Mouse (Mus musculus) cerebellum, postnatal 4 days (tissue): ENCODE results near the gene Tbc1d4.

Experiments used
- DNase-seq, 2 experiments: peaks; one replicate each; pipeline ENCODE4 v3.0.0; 2022; ENCODE audit warnings: low spot score in 2 of 2, mixed read lengths in 1 of 2

Gene Tbc1d4

DNA sequence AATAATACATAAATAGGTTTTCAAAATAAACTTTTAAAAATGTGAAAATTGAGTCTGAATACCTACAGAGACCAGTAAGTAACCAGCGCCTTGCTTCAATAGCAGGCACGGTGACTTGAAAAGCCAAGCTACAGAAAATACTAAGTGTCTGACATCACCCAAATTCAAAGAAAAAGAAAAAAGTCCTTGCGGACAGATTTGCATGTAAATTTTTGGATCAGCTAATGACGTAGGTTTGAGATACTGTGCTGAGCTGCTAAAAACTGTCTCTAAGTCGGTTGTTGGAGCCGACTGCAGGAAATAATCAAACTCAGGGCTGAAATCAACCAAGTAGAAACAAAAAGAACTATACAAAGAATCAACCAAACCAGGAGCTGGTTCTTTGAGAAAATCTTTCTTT lies 107.1 kb downstream of the Tbc1d4 start:
- DNase-seq: no peak

- no peak for DNase-seq
These were observed 107.5 kb downstream of the Tbc1d4 start for GRCm38 (mm10) chr14:101501452-101501851.

GRCm38 (mm10) chr14:101500826-101501225 lies 108.2 kb downstream of the Tbc1d4 start:
- no peak for DNase-seq

DNA sequence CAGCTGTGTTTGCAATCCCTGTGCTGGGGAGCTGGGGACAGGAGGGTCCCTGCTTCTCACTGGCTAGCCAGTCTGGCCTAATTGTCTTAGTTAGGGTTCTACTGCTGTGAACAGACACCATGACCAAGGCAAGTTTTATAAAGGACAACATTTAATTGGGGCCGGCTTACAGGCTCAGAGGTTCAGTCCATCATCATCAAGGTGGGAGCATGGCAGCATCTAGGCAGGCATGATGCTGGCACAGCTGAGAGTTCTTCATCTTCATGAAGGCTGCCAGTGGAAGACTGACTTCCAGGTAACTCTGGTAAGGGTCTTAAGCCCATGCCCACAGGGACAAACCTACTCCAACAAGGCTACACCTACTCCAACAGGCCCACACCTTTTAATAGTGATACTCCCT lies 109.2 kb downstream of the Tbc1d4 start:
- no peak for DNase-seq

- no peak for DNase-seq
These were observed 120.7 kb downstream of the Tbc1d4 start for GRCm38 (mm10) chr14:101488264-101488810.

GRCm38 (mm10) chr14:101486550-101486949 lies 122.4 kb downstream of the Tbc1d4 start:
- no peak for DNase-seq

- no peak for DNase-seq
These were observed 125.8 kb downstream of the Tbc1d4 start for GRCm38 (mm10) chr14:101483230-101483629.

GRCm38 (mm10) chr14:101482270-101482669 lies 126.7 kb downstream of the Tbc1d4 start:
- DNase-seq: peak in 1 of 2 experiments; percentile 30

GRCm38 (mm10) chr14:101481165-101481564 lies 127.8 kb downstream of the Tbc1d4 start:
- no peak for DNase-seq

DNA sequence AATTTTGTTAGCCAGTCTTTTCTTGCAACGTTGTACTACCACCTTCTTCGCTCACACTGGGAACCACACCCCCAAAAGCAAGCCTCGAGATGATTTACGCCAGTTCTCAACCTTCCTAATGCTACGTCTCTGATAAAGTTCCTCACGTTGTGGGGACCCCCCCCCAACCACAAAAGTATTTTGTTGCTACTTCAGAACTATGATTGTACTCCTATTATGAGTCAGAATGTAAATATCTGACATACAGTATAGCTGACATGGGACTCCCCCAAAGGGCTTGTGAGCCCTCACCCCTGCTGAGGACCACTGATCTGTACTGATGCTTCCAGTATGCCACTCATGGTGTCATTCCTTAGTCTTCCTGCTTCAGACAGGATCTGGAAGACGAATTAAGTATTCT lies 128.4 kb downstream of the Tbc1d4 start:
- no peak for DNase-seq

GRCm38 (mm10) chr14:101477827-101478220 lies 131.2 kb downstream of the Tbc1d4 start:
- DNase-seq: no peak

DNA sequence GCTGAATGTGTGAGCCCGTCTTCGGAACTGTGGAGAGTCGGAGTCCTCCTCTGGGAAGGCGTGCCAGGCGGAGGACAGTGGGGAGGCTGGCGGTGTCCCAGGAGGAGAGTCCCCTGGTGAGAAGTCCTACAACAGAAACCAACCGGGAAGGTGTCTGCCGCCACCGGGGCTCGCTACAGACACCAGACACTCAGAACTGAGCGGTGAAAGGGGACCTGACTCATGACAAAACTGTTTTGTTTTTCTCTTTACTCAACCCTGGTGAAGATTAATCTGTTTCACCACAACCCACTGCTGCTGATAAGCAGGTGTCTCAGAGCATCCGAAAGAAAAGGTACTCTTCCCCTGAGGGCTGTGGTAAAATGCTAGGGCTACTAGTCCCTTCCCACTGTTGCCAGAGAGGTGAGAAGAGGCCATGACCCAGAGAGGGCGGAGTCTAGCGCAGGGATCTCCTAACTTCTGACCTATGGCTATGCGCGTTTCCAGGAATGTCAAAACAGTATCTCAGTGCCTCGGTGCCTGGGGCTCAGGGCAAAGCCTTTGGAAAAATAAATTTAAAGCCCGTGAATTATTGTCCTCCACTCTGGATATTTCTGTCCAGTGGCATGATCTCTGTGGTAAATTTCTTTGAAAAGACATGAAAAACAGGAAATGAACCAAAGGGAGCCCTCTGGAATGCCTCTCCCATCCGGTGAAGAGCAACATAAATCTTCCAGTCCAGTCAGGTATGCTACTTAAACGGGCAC lies 131.7 kb downstream of the Tbc1d4 start:
- no peak for DNase-seq

GRCm38 (mm10) chr14:101469475-101470093 lies 139.4 kb downstream of the Tbc1d4 start:
- no peak for DNase-seq

DNA sequence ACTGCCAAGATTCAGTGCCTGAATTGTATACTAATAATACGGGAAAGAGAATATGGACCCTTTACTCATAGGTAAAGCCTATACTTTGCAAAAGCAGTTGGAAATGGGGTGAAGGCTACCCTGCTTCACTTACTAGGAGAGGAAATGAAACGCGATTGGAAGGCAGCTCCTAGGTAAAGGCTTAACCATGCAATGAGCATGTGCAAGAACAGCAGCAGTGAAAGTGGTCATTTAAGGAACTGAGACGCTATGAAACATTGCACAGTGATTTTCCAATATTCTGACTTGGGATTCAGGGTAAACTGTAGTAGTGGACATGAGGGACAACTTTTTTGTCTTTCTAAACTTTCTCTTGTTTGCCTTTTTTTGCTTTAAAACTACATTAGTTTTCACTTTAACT lies 140.8 kb downstream of the Tbc1d4 start:
- DNase-seq: no peak

DNA sequence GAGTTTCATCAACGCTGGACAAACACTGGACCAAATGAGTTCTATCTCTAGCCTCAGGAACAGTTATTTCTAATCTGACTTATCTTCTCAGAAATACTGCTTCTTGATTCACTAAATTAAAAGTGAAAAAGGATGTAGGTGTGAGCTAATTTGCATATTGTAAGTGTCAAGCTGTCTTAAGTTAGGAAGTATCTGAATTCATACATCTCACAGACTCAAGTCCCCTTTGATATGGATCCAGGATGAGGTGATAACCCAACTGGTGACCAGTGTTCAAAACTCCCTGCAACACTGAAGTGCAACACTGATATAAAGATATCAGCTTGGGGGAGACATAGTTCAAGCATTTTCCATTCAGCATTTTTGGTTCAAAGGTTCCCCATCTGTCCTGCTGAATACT lies 141.5 kb downstream of the Tbc1d4 start:
- DNase-seq: no peak

DNA sequence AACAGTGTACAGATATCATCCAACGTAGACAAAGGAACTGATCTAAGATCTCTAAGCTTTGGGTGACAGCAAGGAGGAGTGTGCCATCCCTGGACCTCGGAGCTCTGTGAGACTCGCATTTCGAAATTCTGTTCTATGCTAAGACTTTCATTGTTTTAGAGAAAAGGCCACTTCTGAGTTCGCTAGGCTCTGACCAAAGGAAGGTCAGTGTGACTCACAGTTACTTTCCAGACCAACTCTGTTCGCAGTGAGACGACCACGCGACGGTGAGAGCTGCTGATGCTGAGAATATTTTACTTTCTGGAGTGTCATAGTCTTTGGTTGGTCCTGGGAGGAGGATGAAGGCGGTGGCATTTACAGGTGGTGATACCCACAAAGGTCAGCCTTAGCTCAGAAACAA lies 142.5 kb downstream of the Tbc1d4 start:
- DNase-seq: no peak

GRCm38 (mm10) chr14:101465893-101466292 lies 143.1 kb downstream of the Tbc1d4 start:
- no peak for DNase-seq

DNA sequence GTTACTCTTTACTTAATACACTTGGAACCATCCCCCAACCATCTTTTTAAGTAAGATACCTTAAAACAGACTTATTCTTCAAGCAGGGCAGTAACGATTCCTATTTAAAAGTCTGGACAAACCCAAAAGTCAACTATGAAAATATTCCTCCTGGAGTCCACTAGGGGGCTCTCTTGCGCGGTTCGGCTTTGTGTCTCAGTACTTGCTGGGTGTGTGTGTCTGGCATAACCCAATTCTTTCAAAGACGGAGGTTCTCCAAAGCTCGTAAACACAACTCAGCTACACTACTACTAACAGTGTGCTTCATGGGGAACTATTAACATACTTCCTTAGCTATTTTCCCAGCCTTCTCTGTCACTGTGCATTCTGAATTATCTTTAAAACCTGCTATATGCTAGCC lies 148.2 kb downstream of the Tbc1d4 start:
- DNase-seq: peak in 1 of 2 experiments; percentile 54

- no peak for DNase-seq
These were observed 156.1 kb downstream of the Tbc1d4 start for GRCm38 (mm10) chr14:101452915-101453314.

- DNase-seq: no peak
These were observed 161.1 kb downstream of the Tbc1d4 start for GRCm38 (mm10) chr14:101447857-101448256.

DNA sequence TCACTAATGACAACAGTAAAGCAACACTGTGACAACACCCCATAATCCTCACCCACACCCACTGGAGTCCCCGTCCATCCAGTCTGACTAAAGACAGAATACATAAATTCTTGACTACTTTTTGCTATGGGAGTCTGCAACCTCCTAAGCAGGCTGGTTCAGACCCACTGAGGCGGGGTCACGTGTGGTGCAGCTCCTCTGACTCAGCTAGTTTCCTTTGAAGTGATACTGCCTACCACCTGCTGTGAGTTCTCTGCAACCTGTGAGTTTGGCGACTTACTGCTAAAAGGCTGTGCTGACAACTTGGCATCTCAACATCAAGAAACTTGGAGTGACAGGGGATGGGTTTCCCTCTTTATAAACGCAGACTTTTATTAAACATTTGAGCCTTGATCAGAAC lies 163.8 kb downstream of the Tbc1d4 start:
- no peak for DNase-seq

- peak in 1 of 2 experiments; percentile 58 for DNase-seq
These were observed 171.1 kb downstream of the Tbc1d4 start for GRCm38 (mm10) chr14:101437925-101438324.

DNA sequence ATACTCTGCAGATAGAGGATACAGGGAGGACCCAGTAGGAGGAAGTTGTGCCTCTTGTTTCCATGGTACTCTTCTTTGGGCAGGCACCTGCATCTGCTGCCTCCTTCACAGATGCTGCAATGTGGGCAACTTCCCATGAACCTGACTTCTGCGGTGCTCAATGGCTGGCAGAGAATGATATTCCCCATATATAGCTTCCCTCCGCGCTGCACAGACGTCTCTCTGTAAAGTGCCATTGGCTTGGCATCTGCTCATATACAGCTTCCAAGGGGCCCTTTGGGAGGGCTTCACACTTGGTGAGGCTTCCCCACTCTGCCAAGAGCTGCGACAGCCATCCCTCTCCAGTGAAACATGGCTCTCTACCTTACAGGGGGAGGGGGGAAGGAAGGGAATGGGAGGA lies 178.5 kb downstream of the Tbc1d4 start:
- no peak for DNase-seq
